Mouse (Mus musculus) myocyte (in vitro differentiated cells): ENCODE measurements around the gene 2700097O09Rik. TPM values are rescaled to one million over a fixed set of nuclear protein-coding genes. Genes with fewer than 3 reads are reported as not detected.

Source experiments
- H3K27me3 ChIP-seq: one replicate; pipeline ENCODE4 v1.6.1; 2011; ENCODE audit not compliant: control insufficient read depth, insufficient read depth, insufficient read length
- H3K36me3 ChIP-seq: one replicate; pipeline ENCODE4 v1.6.1; 2011; ENCODE audit not compliant: control insufficient read depth, insufficient read depth
- H3K4me2 ChIP-seq: one replicate; pipeline ENCODE4 v1.6.1; 2011; ENCODE audit warnings: low read depth, control low read depth
- H3K4me3 ChIP-seq: one replicate; pipeline ENCODE4 v1.5.1; 2011; ENCODE audit warnings: mild to moderate bottlenecking, control low read depth, moderate library complexity
- H3K79me2 ChIP-seq: one replicate; pipeline ENCODE4 v1.6.1; 2011; ENCODE audit not compliant: control insufficient read depth, insufficient read depth
- H3ac ChIP-seq: one replicate; pipeline ENCODE4 v1.6.1; 2011; ENCODE audit not compliant: control insufficient read depth, insufficient read length
- CEBPB ChIP-seq: IDR thresholded peaks from 2 replicates; pipeline ENCODE4 v1.6.1; 2011; ENCODE audit warnings: mild to moderate bottlenecking, moderate library complexity; ENCODE audit not compliant: poor library complexity, insufficient read depth, severe bottlenecking
- E2F4 ChIP-seq: IDR thresholded peaks from one replicate; pipeline ENCODE4 v1.6.1; 2011; ENCODE audit warnings: mild to moderate bottlenecking, control low read depth, moderate library complexity; ENCODE audit not compliant: insufficient read depth
- MAX ChIP-seq: IDR thresholded peaks from one replicate; pipeline ENCODE4 v1.6.1; 2011; ENCODE audit warnings: low read depth, mild to moderate bottlenecking, control low read depth
- MYOD1 ChIP-seq, 3 experiments: IDR thresholded peaks; one replicate each; pipeline ENCODE4 v1.6.1; 2011; ENCODE audit warnings: control low read depth in 2 of 3, low read depth in 2 of 3, mild to moderate bottlenecking in 2 of 3, moderate library complexity in 1 of 3; ENCODE audit not compliant: insufficient read length in 2 of 3, control insufficient read depth in 1 of 3
- MYOG ChIP-seq, 3 experiments: IDR thresholded peaks; one replicate each; pipeline ENCODE4 v1.6.1; 2011; ENCODE audit warnings: control low read depth in 2 of 3, low read depth in 2 of 3, mild to moderate bottlenecking in 2 of 3; ENCODE audit not compliant: insufficient read length in 2 of 3, control insufficient read depth in 1 of 3, insufficient read depth in 1 of 3
- POLR2A ChIP-seq: IDR thresholded peaks from one replicate; pipeline ENCODE4 v1.6.1; 2011; ENCODE audit warnings: low read depth, mild to moderate bottlenecking, control low read depth, moderate library complexity; ENCODE audit not compliant: insufficient read length
- POLR2AphosphoS2 ChIP-seq: IDR thresholded peaks from one replicate; pipeline ENCODE4 v1.6.1; 2011; ENCODE audit warnings: low read depth, control low read depth; ENCODE audit not compliant: insufficient read length
- REST ChIP-seq: IDR thresholded peaks from one replicate; pipeline ENCODE4 v1.6.1; 2011; ENCODE audit warnings: mild to moderate bottlenecking, control low read depth, moderate library complexity; ENCODE audit not compliant: insufficient read depth, insufficient read length
- SRF ChIP-seq: IDR thresholded peaks from one replicate; pipeline ENCODE4 v1.6.1; 2011; ENCODE audit warnings: low read depth; ENCODE audit not compliant: control insufficient read depth, insufficient read length
- TCF12 ChIP-seq: IDR thresholded peaks from one replicate; pipeline ENCODE4 v1.6.1; 2011; ENCODE audit warnings: mild to moderate bottlenecking, control low read depth; ENCODE audit not compliant: poor library complexity, insufficient read depth, severe bottlenecking
- TCF3 ChIP-seq: IDR thresholded peaks from one replicate; pipeline ENCODE4 v1.6.1; 2011; ENCODE audit warnings: low read depth, control low read depth; ENCODE audit not compliant: insufficient read length
- USF1 ChIP-seq: IDR thresholded peaks from one replicate; pipeline ENCODE4 v1.6.1; 2011; ENCODE audit warnings: low read depth, mild to moderate bottlenecking, control low read depth, moderate library complexity
- polyA plus RNA-seq: library from polyadenylated mRNA; unstranded; fragments of >200 nt; fragmentation: generic; extraction: Trizol; gene quantifications from one replicate; pipeline ENCODE4 v1.2.1, GENCODE M21; 2012; ENCODE audit warnings: missing spikeins

Gene 2700097O09Rik
- polyA plus RNA-seq, 1 experiment, result 4.5 TPM

DNA sequence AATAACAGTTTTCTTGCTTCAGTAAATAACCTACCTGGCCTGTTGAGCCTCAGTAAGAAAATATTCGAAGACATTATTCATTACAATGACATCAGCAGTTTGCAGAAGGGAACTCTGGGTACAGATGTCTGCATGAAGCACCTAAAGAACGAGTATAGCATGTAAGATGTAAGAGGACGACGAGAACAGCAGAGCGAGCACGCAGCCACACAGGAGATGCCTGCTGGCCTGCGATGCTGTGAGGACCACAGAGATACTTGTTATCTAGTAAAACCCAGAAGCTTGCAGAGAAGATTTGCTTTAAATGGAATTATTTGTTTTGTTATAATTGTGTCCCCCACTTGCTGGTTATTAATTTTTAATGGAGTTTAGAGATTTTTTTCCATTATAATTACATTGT lies 26.6 kb downstream of the 2700097O09Rik start:
- H3K79me2 ChIP-seq, result no peaks in the 10 kb centered on the region
- no peak overlapping the region for H3K4me3 ChIP-seq
- TF ChIP-seq USF1 (no peak), POLR2A (no peak), TCF3 (no peak), TCF12 (no peak), SRF (no peak), POLR2AphosphoS2 (no peak), CEBPB (no peak), MAX (no peak), MYOD1 (IDR thresholded peaks at IDR 0.05; ENCODE audit: control insufficient read depth in 1 of 3, insufficient read length in 2 of 3, low read depth in 2 of 3) (no peak), MYOG (IDR thresholded peaks at IDR 0.05; ENCODE audit: control insufficient read depth in 1 of 3, insufficient read depth in 1 of 3, insufficient read length in 2 of 3, low read depth in 2 of 3) (no peak), REST (no peak), E2F4 (no peak)
- H3ac ChIP-seq, result no peak overlapping the region
- H3K27me3 ChIP-seq, result no peaks in the 10 kb centered on the region
- H3K4me2 ChIP-seq, result no peak overlapping the region
- H3K36me3 ChIP-seq, result peaks cover 5% of the 10 kb centered on the region

DNA sequence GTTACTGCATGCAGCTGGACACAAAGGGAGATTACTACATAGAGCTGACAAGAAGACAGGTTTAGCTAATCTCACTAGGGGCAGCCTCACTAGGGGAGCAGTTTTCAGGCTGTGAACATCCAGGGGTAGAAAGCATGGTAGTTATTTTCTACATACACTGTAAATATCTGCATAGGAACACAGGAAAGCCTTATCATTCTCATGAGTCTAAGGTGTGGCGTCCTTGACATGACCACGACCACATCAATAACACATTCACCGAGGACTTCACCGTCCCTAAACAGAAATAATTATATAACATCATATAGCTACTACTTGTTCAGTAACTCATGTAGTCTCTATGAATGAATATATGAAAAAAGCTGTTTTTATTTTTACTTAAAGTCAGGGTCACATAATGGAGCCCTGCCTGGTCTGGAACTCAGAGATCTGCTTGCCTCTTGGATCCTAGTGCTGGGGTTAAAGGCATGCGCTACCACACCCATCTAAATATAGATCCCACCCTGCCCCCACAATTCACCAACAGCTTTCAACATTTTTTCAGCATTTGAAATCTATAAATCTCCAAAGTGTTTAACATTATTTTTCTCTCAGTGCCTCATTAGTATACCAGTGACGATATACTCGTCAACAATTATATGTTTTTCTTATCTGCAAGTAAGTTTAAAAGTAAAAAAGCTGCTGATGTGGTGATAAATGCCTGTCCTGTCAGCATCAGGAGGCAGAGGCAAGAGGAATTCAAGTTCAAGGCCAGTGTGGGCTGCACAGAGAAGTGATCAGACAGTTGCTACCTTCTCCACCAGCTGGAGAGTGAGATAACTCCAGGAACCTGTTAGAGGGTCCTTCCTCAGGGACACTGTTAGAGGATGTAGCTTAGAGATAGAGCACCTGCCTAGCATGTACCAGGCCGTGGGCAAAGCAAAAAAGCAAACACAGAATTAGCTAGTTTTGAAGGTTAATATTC lies 28.4 kb downstream of the 2700097O09Rik start:
- H3K36me3 ChIP-seq, result no peaks in the 10 kb centered on the region
- no peak overlapping the region for H3ac ChIP-seq
- no peaks in the 10 kb centered on the region for H3K79me2 ChIP-seq
- H3K4me3 ChIP-seq, result no peak overlapping the region
- no peak overlapping the region for H3K4me2 ChIP-seq
- no peak for TF ChIP-seq TCF12
- TF ChIP-seq POLR2AphosphoS2, result no peak
- TF ChIP-seq E2F4, result no peak
- no peak for TF ChIP-seq TCF3
- no peak for TF ChIP-seq MAX
- TF ChIP-seq CEBPB, result no peak
- no peak for TF ChIP-seq USF1
- TF ChIP-seq MYOD1 (IDR thresholded peaks at IDR 0.05; ENCODE audit: control insufficient read depth in 1 of 3, insufficient read length in 2 of 3, low read depth in 2 of 3), result no peak
- no peak for TF ChIP-seq REST
- no peak for TF ChIP-seq POLR2A
- H3K27me3 ChIP-seq, result no peaks in the 10 kb centered on the region

DNA sequence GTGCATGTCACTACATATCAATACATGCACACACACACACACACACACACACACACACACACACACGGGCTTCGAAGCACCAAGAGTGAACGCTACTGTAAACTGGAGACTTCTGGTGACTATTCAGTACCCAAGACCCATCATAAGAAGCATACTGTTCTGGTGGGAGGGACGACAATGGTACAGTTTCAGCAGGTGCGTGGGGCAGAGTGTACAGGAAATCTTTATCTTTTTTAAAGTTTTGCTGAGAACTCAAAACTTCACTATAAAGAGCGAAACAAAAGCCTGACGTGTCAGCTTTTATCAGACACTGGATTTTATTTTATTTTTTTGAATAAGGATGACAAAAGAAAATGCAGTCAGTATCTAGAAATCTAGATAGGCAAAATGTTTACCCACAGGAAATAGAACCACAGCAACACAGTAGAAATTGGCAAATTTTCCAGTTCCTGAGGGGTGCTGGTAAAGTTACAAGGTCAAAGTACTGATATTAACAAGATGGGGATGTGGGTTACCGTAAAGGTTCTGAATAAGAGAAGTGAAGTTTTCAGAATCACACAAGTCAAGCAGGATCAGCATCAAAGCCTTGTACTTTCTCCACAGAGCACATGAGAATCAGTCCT lies 30.1 kb downstream of the 2700097O09Rik start:
- H3K27me3 ChIP-seq, result no peaks in the 10 kb centered on the region
- H3K4me2 ChIP-seq, result no peak overlapping the region
- peaks cover 5% of the 10 kb centered on the region for H3K36me3 ChIP-seq
- no peaks in the 10 kb centered on the region for H3K79me2 ChIP-seq
- H3ac ChIP-seq, result no peak overlapping the region
- no peak overlapping the region for H3K4me3 ChIP-seq
- no peak for TF ChIP-seq MYOG (IDR thresholded peaks at IDR 0.05; ENCODE audit: control insufficient read depth in 1 of 3, insufficient read depth in 1 of 3, insufficient read length in 2 of 3, low read depth in 2 of 3)
- TF ChIP-seq REST, result no peak
- TF ChIP-seq CEBPB, result no peak
- no peak for TF ChIP-seq SRF
- no peak for TF ChIP-seq MAX
- no peak for TF ChIP-seq TCF12
- TF ChIP-seq MYOD1 (IDR thresholded peaks at IDR 0.05; ENCODE audit: control insufficient read depth in 1 of 3, insufficient read length in 2 of 3, low read depth in 2 of 3), result no peak
- no peak for TF ChIP-seq TCF3

- Histone ChIP-seq H3K36me3 (peaks cover 5% of the 10 kb centered on the region), H3K4me2 (no peak overlapping the region), H3ac (no peak overlapping the region), H3K27me3 (no peaks in the 10 kb centered on the region), H3K79me2 (no peaks in the 10 kb centered on the region), H3K4me3 (no peak overlapping the region)
- TF ChIP-seq MAX (no peak), MYOG (IDR thresholded peaks at IDR 0.05; ENCODE audit: control insufficient read depth in 1 of 3, insufficient read depth in 1 of 3, insufficient read length in 2 of 3, low read depth in 2 of 3) (no peak)
Observed at GRCm38 (mm10) chr12:55041011-55041410, 38.9 kb downstream of the 2700097O09Rik start.

GRCm38 (mm10) chr12:55027088-55027487 lies 52.8 kb downstream of the 2700097O09Rik start:
- no peak overlapping the region for H3K4me2 ChIP-seq
- no peak overlapping the region for H3ac ChIP-seq
- TF ChIP-seq POLR2AphosphoS2 (no peak), MYOD1 (IDR thresholded peaks at IDR 0.05; ENCODE audit: control insufficient read depth in 1 of 3, insufficient read length in 2 of 3, low read depth in 2 of 3) (no peak), SRF (no peak), TCF12 (no peak), TCF3 (no peak), POLR2A (no peak), CEBPB (no peak), MAX (no peak)

More at GRCm38 (mm10) chr12:55027088-55027487, 52.8 kb downstream of the 2700097O09Rik start:
- Histone ChIP-seq H3K27me3 (no peaks in the 10 kb centered on the region), H3K79me2 (no peaks in the 10 kb centered on the region), H3K36me3 (no peaks in the 10 kb centered on the region), H3K4me3 (no peak overlapping the region)
